Mouse (Mus musculus) erythroblast, embryonic 14.5 days (primary cell): ENCODE data around the gene Lrrc36.

Experiments
- GATA1 ChIP-seq: IDR thresholded peaks from 2 replicates; pipeline ENCODE4 v1.6.1; 2012; ENCODE audit warnings: low read length, inconsistent platforms, mixed read lengths
- TAL1 ChIP-seq: IDR thresholded peaks from 3 replicates; pipeline ENCODE4 v1.6.1; 2012; ENCODE audit warnings: low read length, inconsistent platforms, mixed read lengths

GRCm38 (mm10) chr8:105488082-105488481, 74.7 kb downstream of the Lrrc36 start:
- TF ChIP-seq GATA1 (no peak), TAL1 (no peak)
